Comparison of ENCODE assay signal across 9 mouse cellular contexts in the genomic region with DNA sequence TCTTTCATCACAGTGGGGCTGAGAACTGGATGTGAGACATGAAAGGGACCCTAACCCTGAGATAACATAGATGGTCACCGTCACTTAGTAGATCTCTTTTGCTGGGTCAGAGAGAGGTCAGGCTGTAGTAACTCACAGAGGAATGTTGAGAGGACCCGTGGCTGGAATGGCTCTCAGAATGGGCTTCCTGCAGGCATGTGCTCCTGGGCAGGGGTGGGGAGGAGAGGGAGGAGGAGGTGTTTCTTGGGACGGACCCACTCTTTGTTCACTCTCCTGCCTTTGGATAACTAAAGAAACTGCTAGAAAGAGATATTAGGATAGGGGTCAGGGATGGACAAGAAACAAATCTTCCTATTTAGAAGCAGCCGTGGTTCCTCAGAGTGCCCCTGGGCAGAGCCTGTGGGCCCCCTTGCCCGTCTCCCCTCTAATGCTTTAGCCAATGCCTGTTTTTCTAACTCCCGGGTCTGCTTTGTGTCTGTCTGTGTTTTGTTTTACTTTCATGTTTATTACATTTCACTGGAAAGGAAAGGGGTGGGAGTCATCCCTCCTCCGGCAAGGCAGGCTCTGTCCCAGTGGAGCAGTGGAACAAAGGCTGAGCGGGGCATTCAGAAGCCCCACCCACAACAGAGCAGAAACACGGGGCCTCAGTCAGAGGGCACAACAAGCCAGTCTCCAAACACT. TPM values are rescaled to one million over a fixed set of nuclear protein-coding genes. Genes with fewer than 3 reads are reported as not detected.
DNase-seq lines count a peak whose midpoint lies in the region; ATAC-seq lines count a peak whose summit lies in the region.
"Had no signal": no experiment of that assay in that cellular context is flagged by ENCODE, and none has a peak within 500 bp of the region (broad histone marks: within the 10 kb centered on the region; RNA-seq: fewer than 3 reads in every experiment).

No protein-coding gene starts in this region.

- no peaks in the 10 kb centered on the region for H3K27me3 ChIP-seq in embryonic facial prominence, embryonic 13.5 days
- H3K27me3 ChIP-seq in midbrain, embryonic 13.5 days: no peaks in the 10 kb centered on the region

- intact Hi-C loops in heart, postnatal 10 days (cut with DNase I): loop anchor here (2.0 to 5.0 kb wide), 2 partner anchors 29 to 70 kb away; no protein-coding TSS in a partner anchor

- peak overlapping the region; percentile 71 for H3K27ac ChIP-seq in embryonic facial prominence, embryonic 13.5 days
- peak overlapping the region; percentile 10; the same call in 1 of the 2 replicates for H3K27ac ChIP-seq in midbrain, embryonic 13.5 days

- H3K9me3 ChIP-seq in embryonic facial prominence, embryonic 13.5 days: no peaks in the 10 kb centered on the region
- no peaks in the 10 kb centered on the region for H3K9me3 ChIP-seq in midbrain, embryonic 13.5 days
- H3K9me3 ChIP-seq: G1E had no signal

- no peak overlapping the region for H3K4me3 ChIP-seq in embryonic facial prominence, embryonic 13.5 days
- H3K4me3 ChIP-seq in midbrain, embryonic 13.5 days (replicated peaks): no peak overlapping the region

- peaks cover 18% of the 10 kb centered on the region for H3K4me1 ChIP-seq in embryonic facial prominence, embryonic 13.5 days
- peaks cover 9% of the 10 kb centered on the region for H3K4me1 ChIP-seq in midbrain, embryonic 13.5 days (replicated peaks)

- WGBS in embryonic facial prominence, embryonic 13.5 days: 9% methylated on average over 9 of the region's 9 CpGs
- WGBS in midbrain, embryonic 13.5 days: 11% methylated on average over 9 of the region's 9 CpGs

- H3K36me3 ChIP-seq in embryonic facial prominence, embryonic 13.5 days: no peaks in the 10 kb centered on the region
- no peaks in the 10 kb centered on the region for H3K36me3 ChIP-seq in midbrain, embryonic 13.5 days
- H3K36me3 ChIP-seq: G1E had no signal

- H3K9ac ChIP-seq in embryonic facial prominence, embryonic 13.5 days: peak overlapping the region; percentile 51; the same call in 1 of the 2 replicates
- H3K9ac ChIP-seq in midbrain, embryonic 13.5 days (replicated peaks): no peak overlapping the region

- peak; percentile 43; the same call in 1 of the 2 replicates for ATAC-seq in embryonic facial prominence, embryonic 13.5 days (ENCODE audit: insufficient number of reproducible peaks, insufficient read depth, low FRiP score, low TSS enrichment, low read depth)
- peak; percentile 79 for ATAC-seq in midbrain, embryonic 13.5 days

- peak overlapping the region; percentile 41 for H3K4me2 ChIP-seq in embryonic facial prominence, embryonic 13.5 days
- H3K4me2 ChIP-seq in midbrain, embryonic 13.5 days (replicated peaks): peak overlapping the region; percentile 30

- DNase-seq in Muller cell, postnatal 12 days (ENCODE audit: inconsistent ontology term): peak; percentile 45
- peak; percentile 55 to 64 for DNase-seq in heart, postnatal 10 days
- DNase-seq in kidney, postnatal 14 days: peak; percentile 69
- DNase-seq in layer of hippocampus, postnatal 36 days: no peak
- DNase-seq in spleen, postnatal 10 days (ENCODE audit: low spot score in 2 of 2): no peak
- DNase-seq in frontal cortex, postnatal 36 days (ENCODE audit: low spot score in 2 of 2): no peak

RNA-seq across cellular contexts. Expression of a gene that starts 58.9 kb away (rescaled TPM):
- polyA plus RNA-seq in embryonic facial prominence, embryonic 13.5 days (2015; fragmentation: Nextera tagmentation; extraction: Ambion mirVana): 14.4 and 18.6 TPM in 2 replicates
- 100 to 1,000 TPM; 113 to 127 TPM for total RNA-seq in heart, postnatal 10 days (2021)
- polyA plus RNA-seq in midbrain, embryonic 13.5 days (2015; fragmentation: Nextera tagmentation; extraction: Ambion mirVana): 6.3 and 7.3 TPM in 2 replicates
- total RNA-seq in layer of hippocampus, postnatal 36 days (2021): 10 to 100 TPM; 68.3 to 77.4 TPM

Comparison
In these comparisons a context has a peak if more than half of its experiments do, and no peak if none do; other contexts are left out.
1. DNase-seq: peak in Muller cell, postnatal 12 days (single experiment), heart, postnatal 10 days (2 of 2) and kidney, postnatal 14 days (single experiment); none in layer of hippocampus, postnatal 36 days (0 of 2), spleen, postnatal 10 days (0 of 2) and frontal cortex, postnatal 36 days (0 of 2).